Mouse (Mus musculus): ENCODE measurements around the gene Eif3d. TPM values are rescaled to one million over a fixed set of nuclear protein-coding genes. Genes with fewer than 3 reads are reported as not detected.
"Not testable (repeated sequence)": the region's sequence is repeated elsewhere in the genome, so short reads cannot be mapped to it uniquely, and the experiment has no call there.

The Eif3d gene
- 193 and 194 TPM in 2 replicates for polyA plus RNA-seq (2011; ENCODE audit: insufficient read length, low read depth, missing spikeins)

DNA sequence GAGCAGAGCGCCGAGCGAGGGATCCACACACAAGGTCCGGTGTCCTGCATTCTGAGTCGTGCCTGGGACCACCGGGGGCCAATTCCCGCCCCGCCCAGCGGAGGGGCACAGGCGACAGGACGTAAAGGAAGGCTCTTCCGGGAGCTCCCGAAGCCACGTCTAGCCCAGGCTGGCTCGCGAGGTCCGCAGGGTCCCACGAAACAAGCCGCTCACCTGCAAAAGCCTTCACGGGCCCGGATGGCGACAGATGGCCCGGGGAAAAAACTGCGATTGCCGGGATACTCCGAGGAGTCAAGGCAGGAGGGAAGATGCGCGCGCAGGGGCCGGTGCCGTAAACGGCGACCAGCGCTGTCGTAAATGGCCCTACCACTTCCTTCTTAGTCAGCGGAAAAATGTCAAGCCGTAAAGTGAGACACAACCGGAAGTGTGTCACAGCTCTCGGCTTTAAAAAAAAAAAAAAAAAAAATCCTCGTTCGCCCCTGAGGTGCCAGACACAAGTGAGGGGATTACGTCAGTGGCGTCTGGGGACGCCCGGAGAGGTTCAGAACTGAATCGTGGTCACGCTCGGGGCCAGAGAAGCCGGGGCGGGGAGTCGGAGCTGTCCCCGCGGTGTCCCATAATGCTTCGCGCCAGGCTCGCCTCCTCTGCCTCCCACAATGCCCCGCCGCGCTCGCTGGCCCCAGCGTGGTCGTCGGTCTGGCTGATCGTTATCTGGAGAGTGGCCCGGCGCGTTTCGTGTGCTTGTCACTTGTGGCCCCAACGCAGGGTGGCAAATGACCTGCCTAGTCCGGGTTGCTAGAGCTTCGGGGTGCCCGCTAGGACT, at the start of gene Eif3d:
TSS of gene Eif3d (minus strand) at position 344 of the 823 bp plus-strand sequence.
- Histone ChIP-seq H3K4me3 (ENCODE audit: insufficient read depth, low read length) (peak within 1 kb of the TSS; percentile 97), H3K4me1 (ENCODE audit: control insufficient read depth, insufficient read depth, low read length) (peaks cover 7% of the 10 kb centered on the region; the same call in 1 of the 2 replicates), H3K27ac (ENCODE audit: insufficient read depth, low read length) (peak within 1 kb of the TSS; percentile 99)
- TF ChIP-seq POLR2A (IDR thresholded peaks at IDR 0.05; ENCODE audit: low read depth, low read length), result peak; percentile 91
- no peak for TF ChIP-seq CTCF (IDR thresholded peaks at IDR 0.05; ENCODE audit: borderline replicate concordance, insufficient read depth, low read length)

DNA sequence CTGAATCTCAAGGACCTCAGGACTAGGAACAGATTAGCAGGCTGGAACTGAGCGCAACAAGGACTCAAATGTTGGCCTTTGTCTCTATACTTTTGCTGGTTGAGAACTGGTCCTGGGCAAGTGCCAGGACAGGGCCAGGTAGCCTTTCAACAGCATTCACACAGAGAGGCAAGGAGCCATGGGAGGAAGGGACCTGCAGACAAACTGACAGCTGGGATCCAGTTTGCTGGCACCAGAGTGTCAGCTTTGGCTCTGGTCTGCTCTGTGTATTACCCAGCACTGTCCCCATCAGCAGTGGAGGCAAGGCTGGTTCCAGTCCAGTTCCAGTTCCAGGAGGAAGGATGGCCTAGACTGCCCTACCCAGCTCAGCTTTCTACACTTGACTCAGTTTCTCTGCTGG, 43.4 kb upstream of the Eif3d start:
- H3K4me1 ChIP-seq (ENCODE audit: control insufficient read depth, insufficient read depth, low read length), result no peaks in the 10 kb centered on the region
- no peak overlapping the region for H3K27ac ChIP-seq (ENCODE audit: insufficient read depth, low read length)
- no peak overlapping the region for H3K4me3 ChIP-seq (ENCODE audit: insufficient read depth, low read length)
- TF ChIP-seq POLR2A (IDR thresholded peaks at IDR 0.05; ENCODE audit: low read depth, low read length) (no peak), CTCF (IDR thresholded peaks at IDR 0.05; ENCODE audit: borderline replicate concordance, insufficient read depth, low read length) (no peak)

DNA sequence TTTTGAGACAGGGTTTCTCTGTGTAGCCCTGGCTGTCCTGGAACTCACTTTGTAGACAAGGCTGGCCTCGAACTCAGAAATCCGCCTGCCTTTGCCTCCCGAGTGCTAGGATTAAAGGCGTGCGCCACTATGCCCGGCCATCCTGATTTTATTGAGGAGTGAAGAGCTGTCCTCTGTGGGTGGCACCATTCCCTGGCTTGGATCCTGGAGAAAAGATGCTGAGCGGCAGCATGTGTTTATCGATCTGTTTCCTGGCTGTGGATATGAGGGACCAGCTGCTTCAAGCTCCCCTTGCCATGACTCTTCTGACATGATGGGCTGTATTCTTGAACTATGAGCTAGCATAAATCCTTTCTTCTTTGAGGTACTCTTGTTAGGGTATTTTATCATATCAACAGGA, 37.6 kb upstream of the Eif3d start:
- not testable (repeated sequence) for H3K4me3 ChIP-seq (ENCODE audit: insufficient read depth, low read length); H3K4me1 ChIP-seq (ENCODE audit: control insufficient read depth, insufficient read depth, low read length); H3K27ac ChIP-seq (ENCODE audit: insufficient read depth, low read length)

DNA sequence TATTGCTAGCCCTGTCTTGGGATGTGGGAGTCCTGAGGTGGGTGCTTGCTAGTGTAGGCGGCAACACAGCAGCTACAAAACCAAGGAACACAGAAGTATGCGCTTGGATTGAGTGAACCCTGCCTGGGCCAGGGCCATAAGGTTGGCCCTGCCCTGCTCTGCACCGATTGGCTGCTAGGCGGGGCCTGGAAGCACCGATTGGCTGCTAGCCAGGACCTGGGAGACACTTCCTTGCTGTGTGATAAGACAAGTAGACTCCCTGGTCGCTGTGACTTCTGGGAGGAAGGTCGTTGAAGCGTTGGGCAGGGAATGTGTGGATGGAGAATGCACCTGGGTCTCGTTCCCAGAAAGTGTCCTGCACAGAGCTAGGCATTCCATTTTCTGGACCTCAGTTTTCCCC, 33.3 kb upstream of the Eif3d start:
- H3K4me1 ChIP-seq (ENCODE audit: control insufficient read depth, insufficient read depth, low read length), result no peaks in the 10 kb centered on the region
- TF ChIP-seq POLR2A (IDR thresholded peaks at IDR 0.05; ENCODE audit: low read depth, low read length), result no peak
- no peak for TF ChIP-seq CTCF (IDR thresholded peaks at IDR 0.05; ENCODE audit: borderline replicate concordance, insufficient read depth, low read length)
- H3K27ac ChIP-seq (ENCODE audit: insufficient read depth, low read length), result no peak overlapping the region
- no peak overlapping the region for H3K4me3 ChIP-seq (ENCODE audit: insufficient read depth, low read length)

DNA sequence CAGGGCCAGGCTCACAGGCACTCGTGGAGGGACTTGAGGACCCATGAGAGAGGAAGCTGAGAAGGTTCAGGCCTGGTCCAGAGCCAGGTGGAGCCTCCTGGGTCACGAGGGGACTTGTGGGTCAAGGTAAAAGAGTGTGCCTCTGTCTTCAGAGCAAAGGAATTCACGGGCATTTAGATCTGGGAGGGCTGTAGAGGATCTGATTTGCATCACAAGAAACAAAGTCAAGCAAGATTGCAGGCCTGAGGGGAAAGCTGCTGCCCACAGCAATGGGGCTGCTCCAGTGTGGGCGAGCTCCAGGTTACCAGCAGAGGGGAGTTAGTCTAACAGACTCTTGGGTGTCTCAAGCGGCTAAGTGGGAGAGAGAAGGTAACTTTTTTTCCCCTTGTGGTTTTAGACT, 30.8 kb upstream of the Eif3d start:
- no peak overlapping the region for H3K27ac ChIP-seq (ENCODE audit: insufficient read depth, low read length)
- TF ChIP-seq CTCF (IDR thresholded peaks at IDR 0.05; ENCODE audit: borderline replicate concordance, insufficient read depth, low read length), result no peak
- no peak for TF ChIP-seq POLR2A (IDR thresholded peaks at IDR 0.05; ENCODE audit: low read depth, low read length)

DNA sequence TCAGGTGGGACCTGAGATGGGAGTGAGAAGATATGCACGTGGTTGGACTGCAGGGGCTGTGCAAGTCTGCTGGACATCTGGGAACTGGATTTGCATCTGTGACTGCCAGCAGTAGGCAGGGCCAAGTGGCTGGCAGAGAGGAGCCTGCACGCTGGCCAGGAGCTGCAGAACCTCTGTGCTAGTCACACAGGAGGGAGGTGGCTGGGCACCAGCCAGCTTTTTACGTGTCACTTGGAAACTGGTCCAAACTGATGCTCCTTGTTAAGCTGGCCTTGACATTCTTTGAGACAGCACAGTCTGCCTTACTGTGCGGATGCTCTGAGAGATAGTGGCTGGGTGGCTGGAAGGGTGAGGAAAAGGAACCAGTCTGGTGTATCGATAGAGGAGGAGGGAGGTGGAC, 17.9 kb upstream of the Eif3d start:
- TF ChIP-seq POLR2A (IDR thresholded peaks at IDR 0.05; ENCODE audit: low read depth, low read length) (no peak), CTCF (IDR thresholded peaks at IDR 0.05; ENCODE audit: borderline replicate concordance, insufficient read depth, low read length) (no peak)
- H3K4me1 ChIP-seq (ENCODE audit: control insufficient read depth, insufficient read depth, low read length), result no peaks in the 10 kb centered on the region
- no peak overlapping the region for H3K4me3 ChIP-seq (ENCODE audit: insufficient read depth, low read length)
- H3K27ac ChIP-seq (ENCODE audit: insufficient read depth, low read length), result no peak overlapping the region

More for the DNA sequence above, 30.8 kb upstream of the Eif3d start:
- Histone ChIP-seq H3K4me3 (ENCODE audit: insufficient read depth, low read length) (no peak overlapping the region), H3K4me1 (ENCODE audit: control insufficient read depth, insufficient read depth, low read length) (no peaks in the 10 kb centered on the region)

DNA sequence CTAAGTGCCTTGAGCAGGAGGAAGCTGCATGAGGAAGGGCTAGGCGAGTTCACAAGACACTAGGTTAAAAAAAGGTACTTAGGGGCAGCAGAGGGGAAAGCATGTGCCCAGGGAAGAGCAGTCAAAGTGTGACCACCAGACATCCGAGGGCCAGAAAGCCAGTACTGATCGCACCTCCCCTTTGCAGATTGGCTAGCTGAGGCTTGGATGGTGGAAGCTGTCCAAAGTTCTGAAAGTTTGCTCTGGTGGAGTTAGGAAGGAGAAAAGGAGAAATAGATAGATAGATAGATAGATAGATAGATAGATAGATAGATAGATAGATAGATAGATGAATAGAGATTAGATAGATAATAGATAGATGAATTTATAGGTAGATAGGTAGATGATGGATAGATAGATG, 12.8 kb upstream of the Eif3d start:
- Histone ChIP-seq H3K4me3 (ENCODE audit: insufficient read depth, low read length) (no peak overlapping the region), H3K27ac (ENCODE audit: insufficient read depth, low read length) (no peak overlapping the region), H3K4me1 (ENCODE audit: control insufficient read depth, insufficient read depth, low read length) (no peaks in the 10 kb centered on the region)
- no peak for TF ChIP-seq CTCF (IDR thresholded peaks at IDR 0.05; ENCODE audit: borderline replicate concordance, insufficient read depth, low read length)

DNA sequence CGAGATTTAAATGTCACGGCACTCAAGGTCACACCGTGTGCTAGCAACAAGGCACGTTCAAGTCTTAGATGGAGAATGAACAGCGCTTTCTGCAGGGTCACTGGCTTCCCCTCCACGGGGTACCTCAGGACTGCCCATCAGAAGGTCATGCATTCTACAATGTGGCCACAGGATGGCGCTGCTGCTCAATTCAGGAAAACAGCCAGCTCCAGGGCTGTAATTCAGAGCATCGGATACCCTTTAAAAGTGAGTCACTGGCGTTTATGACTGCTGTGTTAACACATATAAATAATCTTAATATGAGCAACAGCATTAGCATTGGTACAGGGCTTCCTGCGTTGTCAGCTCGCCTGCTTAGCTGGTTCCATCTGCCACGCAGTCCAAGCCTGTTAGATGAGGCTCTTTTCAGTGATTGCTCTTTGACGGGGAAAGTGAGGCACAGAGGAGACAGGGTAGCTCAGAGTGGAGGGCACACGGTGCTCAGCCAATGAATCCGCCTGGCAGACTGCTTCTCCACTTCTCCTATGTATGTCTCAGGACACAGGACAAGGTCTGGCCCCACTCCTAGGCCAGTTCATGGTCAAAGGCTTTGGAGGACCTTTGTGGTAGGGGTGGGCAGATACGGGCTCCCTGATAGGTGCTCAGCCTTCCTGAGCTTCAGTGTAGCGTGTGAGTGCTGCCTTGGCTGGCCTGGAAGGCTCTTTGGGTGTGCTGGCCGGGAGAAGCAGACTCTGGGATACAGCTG, 11.8 kb upstream of the Eif3d start:
- H3K4me1 ChIP-seq (ENCODE audit: control insufficient read depth, insufficient read depth, low read length), result no peaks in the 10 kb centered on the region
- TF ChIP-seq POLR2A (IDR thresholded peaks at IDR 0.05; ENCODE audit: low read depth, low read length) (no peak), CTCF (IDR thresholded peaks at IDR 0.05; ENCODE audit: borderline replicate concordance, insufficient read depth, low read length) (peak; percentile 63; the same call in 1 of the 2 replicates)
- no peak overlapping the region for H3K4me3 ChIP-seq (ENCODE audit: insufficient read depth, low read length)
- no peak overlapping the region for H3K27ac ChIP-seq (ENCODE audit: insufficient read depth, low read length)

DNA sequence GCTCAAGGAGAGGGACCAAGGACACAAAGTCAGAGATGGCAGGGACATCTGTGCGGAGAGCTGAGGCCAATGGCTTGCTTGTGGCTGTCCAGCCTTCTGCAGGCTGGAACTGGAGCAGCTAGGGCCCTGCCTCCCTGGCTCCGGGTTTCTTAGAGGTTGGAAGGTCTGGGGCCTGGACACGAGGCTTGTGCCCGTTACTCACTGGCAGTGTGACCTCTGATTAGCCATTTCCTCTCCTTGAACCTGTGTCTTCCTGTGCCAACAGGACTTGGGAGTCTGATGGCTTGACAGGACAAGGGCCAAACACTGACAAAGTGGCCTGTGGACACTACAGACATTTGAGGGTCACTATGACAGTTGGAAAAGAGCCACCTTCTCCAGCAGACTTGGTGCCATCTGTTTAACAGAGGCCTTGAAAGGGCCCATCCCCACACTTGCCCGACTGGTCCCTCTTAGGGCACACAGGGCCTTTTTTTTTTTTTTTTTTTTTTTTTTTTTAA, 10.6 kb upstream of the Eif3d start:
- Histone ChIP-seq H3K4me1 (ENCODE audit: control insufficient read depth, insufficient read depth, low read length) (no peaks in the 10 kb centered on the region), H3K4me3 (ENCODE audit: insufficient read depth, low read length) (no peak overlapping the region), H3K27ac (ENCODE audit: insufficient read depth, low read length) (no peak overlapping the region)
- TF ChIP-seq POLR2A (IDR thresholded peaks at IDR 0.05; ENCODE audit: low read depth, low read length) (no peak), CTCF (IDR thresholded peaks at IDR 0.05; ENCODE audit: borderline replicate concordance, insufficient read depth, low read length) (no peak)

DNA sequence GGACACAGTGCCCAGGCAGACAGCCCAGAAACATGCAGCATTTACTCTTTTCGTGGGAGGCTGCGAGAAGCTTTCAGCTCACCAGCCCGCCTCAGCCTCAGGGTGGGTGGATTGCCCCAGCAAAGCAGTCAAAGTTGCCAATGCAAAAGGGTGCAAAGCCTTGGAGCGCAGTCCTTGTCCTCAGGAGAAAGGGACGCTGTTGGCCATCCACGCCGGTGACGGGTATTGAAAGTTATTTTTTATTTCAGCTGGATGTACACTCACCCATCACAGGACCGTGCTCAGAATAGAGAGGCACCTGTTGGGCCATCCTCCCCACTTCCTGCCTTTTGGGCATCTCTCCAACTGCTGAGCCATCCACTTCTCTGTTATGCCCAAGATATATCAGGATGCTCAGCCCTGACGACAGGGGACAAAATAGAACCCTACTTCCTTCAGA, 8.8 kb upstream of the Eif3d start:
- Histone ChIP-seq H3K27ac (ENCODE audit: insufficient read depth, low read length) (no peak overlapping the region), H3K4me3 (ENCODE audit: insufficient read depth, low read length) (no peak overlapping the region), H3K4me1 (ENCODE audit: control insufficient read depth, insufficient read depth, low read length) (no peaks in the 10 kb centered on the region)
- TF ChIP-seq POLR2A (IDR thresholded peaks at IDR 0.05; ENCODE audit: low read depth, low read length), result no peak
- no peak for TF ChIP-seq CTCF (IDR thresholded peaks at IDR 0.05; ENCODE audit: borderline replicate concordance, insufficient read depth, low read length)

All from embryonic fibroblast, embryonic 13.5 days (primary cell).